In genomic region chr10:128746972-128747645, GRCm38 (mm10) we compare ENCODE assay signal across 8 mouse cellular contexts. TPM values are rescaled to one million over a fixed set of nuclear protein-coding genes. Genes with fewer than 3 reads are reported as not detected.
DNase-seq lines count a peak whose midpoint lies in the region; ATAC-seq and TF ChIP-seq lines count a peak whose summit lies in the region.

No protein-coding gene starts in this region.

- H3K9me3 ChIP-seq in kidney, embryonic 14.5 days (ENCODE audit: control insufficient read depth, low read length) = no peaks in the 10 kb centered on the region
- H3K9me3 ChIP-seq in hindbrain, embryonic 13.5 days = no peaks in the 10 kb centered on the region
- no peaks in the 10 kb centered on the region for H3K9me3 ChIP-seq in midbrain, embryonic 13.5 days

- H3K4me3 ChIP-seq in kidney, embryonic 14.5 days (ENCODE audit: low read length) = peak overlapping the region; percentile 80
- H3K4me3 ChIP-seq in bone marrow, adult 2 months (replicated peaks; ENCODE audit: control insufficient read depth, low read depth, low read length) = peak overlapping the region; percentile 90
- H3K4me3 ChIP-seq in hindbrain, embryonic 13.5 days = peak overlapping the region; percentile 76
- H3K4me3 ChIP-seq in midbrain, embryonic 13.5 days (replicated peaks) = peak overlapping the region; percentile 78

- peaks cover 8% of the 10 kb centered on the region; the same call in 1 of the 2 replicates for H3K27me3 ChIP-seq in kidney, embryonic 14.5 days (ENCODE audit: control insufficient read depth, insufficient read depth, low read length)
- H3K27me3 ChIP-seq in hindbrain, embryonic 13.5 days = peaks cover 46% of the 10 kb centered on the region
- peaks cover 45% of the 10 kb centered on the region for H3K27me3 ChIP-seq in midbrain, embryonic 13.5 days

- no peak for TF ChIP-seq CTCF in bone marrow, adult 2 months (IDR thresholded peaks at IDR 0.05; ENCODE audit: control insufficient read depth, insufficient read depth, low read length)

- peak overlapping the region; percentile 67 for H3K4me2 ChIP-seq in kidney, embryonic 14.5 days (replicated peaks; ENCODE audit: low read depth, low read length)
- H3K4me2 ChIP-seq in hindbrain, embryonic 13.5 days = peak overlapping the region; percentile 92
- H3K4me2 ChIP-seq in midbrain, embryonic 13.5 days (replicated peaks) = peak overlapping the region; percentile 93

- no peaks in the 10 kb centered on the region; the same call in 1 of the 2 replicates for H3K36me3 ChIP-seq in kidney, embryonic 14.5 days (ENCODE audit: control insufficient read depth, insufficient read depth, low read length)
- no peaks in the 10 kb centered on the region for H3K36me3 ChIP-seq in hindbrain, embryonic 13.5 days
- H3K36me3 ChIP-seq in midbrain, embryonic 13.5 days = no peaks in the 10 kb centered on the region

- H3K27ac ChIP-seq in kidney, embryonic 14.5 days (ENCODE audit: low read depth, low read length) = peak overlapping the region; percentile 98
- H3K27ac ChIP-seq in bone marrow, adult 2 months (ENCODE audit: control insufficient read depth, insufficient read depth, low read depth, low read length, poor library complexity) = peak overlapping the region; percentile 96
- peak overlapping the region; percentile 95 for H3K27ac ChIP-seq in hindbrain, embryonic 13.5 days
- H3K27ac ChIP-seq in midbrain, embryonic 13.5 days = peak overlapping the region; percentile 90

- peak overlapping the region; percentile 74 for H3K9ac ChIP-seq in kidney, embryonic 14.5 days (ENCODE audit: low read depth, low read length)
- peak overlapping the region; percentile 88 for H3K9ac ChIP-seq in hindbrain, embryonic 13.5 days
- H3K9ac ChIP-seq in midbrain, embryonic 13.5 days (replicated peaks) = peak overlapping the region; percentile 79

- peaks cover 19% of the 10 kb centered on the region for H3K4me1 ChIP-seq in kidney, embryonic 14.5 days (ENCODE audit: control insufficient read depth, insufficient read depth, low read length)
- H3K4me1 ChIP-seq in bone marrow, adult 2 months (ENCODE audit: control insufficient read depth, insufficient read depth, low read length) = peaks cover 3% of the 10 kb centered on the region; the same call in 1 of the 2 replicates
- peaks cover 48% of the 10 kb centered on the region for H3K4me1 ChIP-seq in hindbrain, embryonic 13.5 days (replicated peaks)
- peaks cover 46% of the 10 kb centered on the region for H3K4me1 ChIP-seq in midbrain, embryonic 13.5 days (replicated peaks)

- TF ChIP-seq POLR2A in bone marrow, adult 2 months (IDR thresholded peaks at IDR 0.05; ENCODE audit: borderline replicate concordance, control insufficient read depth, low read depth, low read length) = no peak

- 43% methylated on average over 9 of the region's 9 CpGs for WGBS in kidney, embryonic 14.5 days
- WGBS in bone marrow, adult 2 months = 29% methylated on average over 8 of the region's 9 CpGs
- 45% methylated on average over 9 of the region's 9 CpGs for WGBS in hindbrain, embryonic 13.5 days
- WGBS in midbrain, embryonic 13.5 days = 43% methylated on average over 9 of the region's 9 CpGs

- no peak for ATAC-seq in kidney, embryonic 14.5 days (ENCODE audit: low FRiP score, low TSS enrichment)
- no peak for ATAC-seq in hindbrain, embryonic 13.5 days (ENCODE audit: low FRiP score)
- no peak for ATAC-seq in midbrain, embryonic 13.5 days

- no peak for DNase-seq in kidney, adult 18-20 months
- DNase-seq in urinary bladder, postnatal 10 days (ENCODE audit: low spot score) = no peak
- DNase-seq in right cerebral cortex, postnatal 25 days = no peak
- DNase-seq in right cerebral cortex, adult 18-20 months = no peak

RNA-seq across cellular contexts. Expression of gene Pym1, which starts 0.6 kb away (rescaled TPM):
- 41.3 and 55.4 TPM in 2 replicates for polyA plus RNA-seq in kidney, embryonic 14.5 days (2014; fragmentation: Nextera tagmentation; extraction: Ambion mirVana)
- polyA plus RNA-seq in bone marrow, adult 2 months (2011; ENCODE audit: insufficient read depth, insufficient read length, low replicate concordance, missing spikeins) = 58.3 and 76.9 TPM in 2 replicates
- 46.5 and 50.0 TPM in 2 replicates for polyA plus RNA-seq in hindbrain, embryonic 13.5 days (2015; fragmentation: Nextera tagmentation; extraction: Ambion mirVana)
- 50.6 and 51.8 TPM in 2 replicates for polyA plus RNA-seq in midbrain, embryonic 13.5 days (2015; fragmentation: Nextera tagmentation; extraction: Ambion mirVana)

RNA-seq across cellular contexts. Expression of gene Dgka, which starts 2.5 kb away (rescaled TPM):
- polyA plus RNA-seq in kidney, embryonic 14.5 days (2014; fragmentation: Nextera tagmentation; extraction: Ambion mirVana) = 4.1 and 4.7 TPM in 2 replicates
- 19.2 and 41.7 TPM in 2 replicates for polyA plus RNA-seq in bone marrow, adult 2 months (2011; ENCODE audit: insufficient read depth, insufficient read length, low replicate concordance, missing spikeins)
- polyA plus RNA-seq in hindbrain, embryonic 13.5 days (2015; fragmentation: Nextera tagmentation; extraction: Ambion mirVana) = 6.5 and 7.0 TPM in 2 replicates
- 5.0 TPM in 2 replicates for polyA plus RNA-seq in midbrain, embryonic 13.5 days (2015; fragmentation: Nextera tagmentation; extraction: Ambion mirVana)

RNA-seq across cellular contexts. Expression of gene Cdk2, which starts 42.3 kb away (rescaled TPM):
- polyA plus RNA-seq in kidney, embryonic 14.5 days (2014; fragmentation: Nextera tagmentation; extraction: Ambion mirVana) = 98.1 and 103 TPM in 2 replicates
- 60.6 and 62.9 TPM in 2 replicates for polyA plus RNA-seq in bone marrow, adult 2 months (2011; ENCODE audit: insufficient read depth, insufficient read length, low replicate concordance, missing spikeins)
- polyA plus RNA-seq in hindbrain, embryonic 13.5 days (2015; fragmentation: Nextera tagmentation; extraction: Ambion mirVana) = 26.0 and 26.7 TPM in 2 replicates
- polyA plus RNA-seq in midbrain, embryonic 13.5 days (2015; fragmentation: Nextera tagmentation; extraction: Ambion mirVana) = 36.2 TPM in 2 replicates

RNA-seq across cellular contexts. Expression of gene Pmel, which starts 43.1 kb away (rescaled TPM):
- polyA plus RNA-seq in kidney, embryonic 14.5 days (2014; fragmentation: Nextera tagmentation; extraction: Ambion mirVana) = 1.0 and 2.6 TPM in 2 replicates
- 1.4 TPM in 1 of 2 replicates, not detected in the other for polyA plus RNA-seq in bone marrow, adult 2 months (2011; ENCODE audit: insufficient read depth, insufficient read length, low replicate concordance, missing spikeins)
- polyA plus RNA-seq in hindbrain, embryonic 13.5 days (2015; fragmentation: Nextera tagmentation; extraction: Ambion mirVana) = 0.32 and 0.70 TPM in 2 replicates
- polyA plus RNA-seq in midbrain, embryonic 13.5 days (2015; fragmentation: Nextera tagmentation; extraction: Ambion mirVana) = 0.09 and 0.15 TPM in 2 replicates

RNA-seq across cellular contexts. Expression of gene Mmp19, which starts 43.6 kb away (rescaled TPM):
- 0.24 and 0.60 TPM in 2 replicates for polyA plus RNA-seq in kidney, embryonic 14.5 days (2014; fragmentation: Nextera tagmentation; extraction: Ambion mirVana)
- polyA plus RNA-seq in bone marrow, adult 2 months (2011; ENCODE audit: insufficient read depth, insufficient read length, low replicate concordance, missing spikeins) = 2.4 and 5.1 TPM in 2 replicates
- 0.51 and 0.71 TPM in 2 replicates for polyA plus RNA-seq in hindbrain, embryonic 13.5 days (2015; fragmentation: Nextera tagmentation; extraction: Ambion mirVana)
- 0.32 and 0.48 TPM in 2 replicates for polyA plus RNA-seq in midbrain, embryonic 13.5 days (2015; fragmentation: Nextera tagmentation; extraction: Ambion mirVana)
